Mouse (Mus musculus): ENCODE results near the gene Ankrd17.

- TF ChIP-seq CTCF (conservative IDR thresholded peaks at IDR 0.05; ENCODE audit: low read length) (peak; percentile 33; the same call in 1 of the 2 replicates), POU5F1 (IDR thresholded peaks at IDR 0.05; ENCODE audit: borderline replicate concordance, low read length) (no peak), NANOG (IDR thresholded peaks at IDR 0.05; ENCODE audit: borderline replicate concordance, low read length) (no peak)
Measured at GRCm38 (mm10) chr5:90364526-90364925, 1.9 kb downstream of the Ankrd17 start.

Data from E14TG2a.4 (cell line).